Mouse (Mus musculus) heart, adult 8-10 months (tissue): ENCODE measurements around the gene Fam124a. TPM values are rescaled to one million over a fixed set of nuclear protein-coding genes. Genes with fewer than 3 reads are reported as not detected.

Source experiments
- DNase-seq: peaks from one replicate; pipeline ENCODE4 v3.0.0; 2022; ENCODE audit warnings: low spot score
- total RNA-seq, 4 experiments: library from RNA; stranded (reverse); gene quantifications; 2 replicates each; pipeline ENCODE4 v1.2.4; 2022

The Fam124a gene
- total RNA-seq, 4 experiments from 2014 or later = 3.6 to 5.0 (median 3.7) TPM

- no peak for DNase-seq
Measured at GRCm38 (mm10) chr14:62657469-62657868, 101.9 kb downstream of the Fam124a start.

Other genes starting within 250 kb of the Fam124a start
- under 1 TPM in 1 of 4 experiments, not detected in 3; 0.28 TPM for gene Gucy1b2, start 99.4 kb upstream of the Fam124a start, total RNA-seq
- gene Gm4131, start 11.2 kb downstream of the Fam124a start, total RNA-seq = not detected
- gene Serpine3, start 107.9 kb downstream of the Fam124a start, total RNA-seq = not detected
- gene Ints6, start 205.4 kb downstream of the Fam124a start, total RNA-seq = 10 to 100 TPM; 12.7 to 15.2 (median 13.9) TPM